Mouse (Mus musculus): ENCODE data around the gene Trim46.

GRCm38 (mm10) chr3:89221167-89221566 lies 24.9 kb downstream of the Trim46 start:
- no peak for TF ChIP-seq CTCF (IDR thresholded peaks at IDR 0.05; ENCODE audit: low read depth, low read length)
- TF ChIP-seq POLR2A (IDR thresholded peaks at IDR 0.05; ENCODE audit: extremely low read depth, insufficient read depth, low read length): no peak

Measured in liver, adult 2 months (tissue).